ENCODE assay signal across 9 mouse cellular contexts in the genomic region with DNA sequence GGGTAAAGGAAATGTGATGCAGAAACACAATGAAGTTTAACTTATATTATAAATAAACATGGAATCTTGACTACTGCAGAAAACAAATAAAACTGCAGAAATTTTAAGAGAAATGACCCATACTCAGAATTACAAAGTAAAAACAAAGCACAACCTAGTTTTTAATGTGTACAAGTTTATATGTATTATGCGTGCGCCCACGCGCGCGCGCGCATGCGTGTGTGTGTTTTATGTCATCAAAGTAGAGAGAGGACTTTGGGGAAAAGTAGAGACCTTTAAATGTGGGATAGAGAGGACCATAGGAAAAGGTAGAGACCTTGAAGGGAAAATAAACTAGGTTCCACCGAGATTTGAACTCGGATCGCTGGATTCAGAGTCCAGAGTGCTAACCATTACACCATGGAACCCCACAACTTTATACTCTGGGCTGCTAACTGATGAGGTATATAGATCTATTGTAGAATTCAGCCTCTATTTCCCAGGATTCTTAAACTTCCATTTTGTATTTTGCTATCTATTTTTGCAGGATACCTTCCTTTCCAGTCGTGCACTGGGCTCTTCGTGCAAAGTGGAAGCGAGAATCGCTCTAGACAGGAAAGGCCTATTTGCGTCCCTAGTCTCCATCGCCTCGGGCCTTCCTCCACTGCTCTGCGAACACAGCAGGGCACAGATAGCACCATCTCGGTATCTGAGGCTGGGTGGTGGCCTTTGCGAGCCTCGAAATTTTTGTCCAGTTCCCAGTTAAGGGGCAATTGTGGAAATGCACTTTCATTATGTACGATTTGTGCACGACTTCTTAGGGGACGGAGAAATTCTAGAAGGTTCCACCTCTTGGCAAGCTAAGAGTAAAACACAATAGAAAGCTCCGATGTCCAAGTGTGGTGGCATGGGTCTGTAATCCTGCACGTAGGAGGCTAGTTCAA. TPM values are rescaled to one million over a fixed set of nuclear protein-coding genes. Genes with fewer than 3 reads are reported as not detected.
DNase-seq lines count a peak whose midpoint lies in the region; ATAC-seq and TF ChIP-seq lines count a peak whose summit lies in the region.
"Had no signal": no experiment of that assay in that cellular context is flagged by ENCODE, and none has a peak within 500 bp of the region (broad histone marks: within the 10 kb centered on the region; RNA-seq: fewer than 3 reads in every experiment).

No protein-coding gene starts in this region.

- peak overlapping the region; percentile 75 for H3K4me3 ChIP-seq in E14TG2a.4 (replicated peaks; ENCODE audit: low read length)
- peak overlapping the region; percentile 24 for H3K4me3 ChIP-seq in embryonic facial prominence, embryonic 15.5 days (replicated peaks)
- H3K4me3 ChIP-seq in limb, embryonic 10.5 days = peak overlapping the region; percentile 48

- no peaks in the 10 kb centered on the region for H3K9me3 ChIP-seq in E14TG2a.4 (ENCODE audit: low read length)
- H3K9me3 ChIP-seq in embryonic facial prominence, embryonic 15.5 days (replicated peaks) = no peaks in the 10 kb centered on the region
- no peaks in the 10 kb centered on the region for H3K9me3 ChIP-seq in limb, embryonic 10.5 days (replicated peaks)

- intact Hi-C loops in heart, postnatal 10 days (cut with DNase I) = no loop called here
- intact Hi-C loops in gastrocnemius, postnatal 36 days (cut with DNase I) = no loop called here

- peaks cover 70% of the 10 kb centered on the region for H3K4me1 ChIP-seq in E14TG2a.4 (replicated peaks; ENCODE audit: low read depth, low read length)
- peaks cover 3% of the 10 kb centered on the region; the same call in 1 of the 2 replicates for H3K4me1 ChIP-seq in embryonic facial prominence, embryonic 15.5 days
- H3K4me1 ChIP-seq in limb, embryonic 10.5 days = peaks cover 23% of the 10 kb centered on the region

- no peak overlapping the region for H3K9ac ChIP-seq in embryonic facial prominence, embryonic 15.5 days

- no peaks in the 10 kb centered on the region for H3K36me3 ChIP-seq in E14TG2a.4 (ENCODE audit: insufficient read depth, low read length)
- no peaks in the 10 kb centered on the region for H3K36me3 ChIP-seq in embryonic facial prominence, embryonic 15.5 days
- no peaks in the 10 kb centered on the region for H3K36me3 ChIP-seq in limb, embryonic 10.5 days

- peak overlapping the region; percentile 39 for H3K4me2 ChIP-seq in embryonic facial prominence, embryonic 15.5 days (replicated peaks)

- WGBS in embryonic facial prominence, embryonic 15.5 days = 9% methylated on average over 28 of the region's 28 CpGs
- WGBS in limb, embryonic 10.5 days = 3% methylated on average over 28 of the region's 28 CpGs

- H3K27me3 ChIP-seq in E14TG2a.4 (ENCODE audit: insufficient read depth, low read length) = no peaks in the 10 kb centered on the region
- no peaks in the 10 kb centered on the region for H3K27me3 ChIP-seq in embryonic facial prominence, embryonic 15.5 days
- no peaks in the 10 kb centered on the region for H3K27me3 ChIP-seq in limb, embryonic 10.5 days (ENCODE audit: low read depth, poor library complexity, severe bottlenecking)

- no peak for TF ChIP-seq CTCF in E14TG2a.4 (conservative IDR thresholded peaks at IDR 0.05; ENCODE audit: low read length)

- no peak for ATAC-seq in embryonic facial prominence, embryonic 15.5 days (ENCODE audit: insufficient number of reproducible peaks, low FRiP score, low TSS enrichment, low read depth)
- ATAC-seq in granulocyte monocyte progenitor cell, adult 5-6 weeks (replicated peaks; ENCODE audit: poor library complexity, severe bottlenecking) = no peak

- H3K27ac ChIP-seq in embryonic facial prominence, embryonic 15.5 days (replicated peaks) = no peak overlapping the region
- H3K27ac ChIP-seq in limb, embryonic 10.5 days = peak overlapping the region; percentile 71

- peak; percentile 25 to 57 for DNase-seq in heart, adult 18-20 months
- no peak for DNase-seq in heart, postnatal 10 days
- DNase-seq in limb, embryonic 10.5 days (ENCODE audit: low spot score) = peak; percentile 61
- DNase-seq in neural tube, embryonic 10.5 days (ENCODE audit: extremely low spot score, low spot score) = peak; percentile 64
- DNase-seq in gastrocnemius, postnatal 36 days = no peak

RNA-seq across cellular contexts. Expression of a gene that starts 11.0 kb away (rescaled TPM):
- total RNA-seq in heart, adult 18-20 months (2021) = 1 to 10 TPM in 1 of 2 experiments, under 1 TPM in 1; 0.67 to 1.3 TPM
- total RNA-seq in heart, postnatal 10 days (2021) = 1 to 10 TPM; 1.4 to 1.9 TPM
- polyA plus RNA-seq in embryonic facial prominence, embryonic 15.5 days (2015; fragmentation: Nextera tagmentation; extraction: Ambion mirVana) = 7.7 and 9.0 TPM in 2 replicates
- 22.4 and 27.0 TPM in 2 replicates for polyA plus RNA-seq in limb, embryonic 10.5 days (2016; fragmentation: Nextera tagmentation; extraction: Ambion mirVana)
- under 1 TPM; 0.26 to 0.30 TPM for total RNA-seq in gastrocnemius, postnatal 36 days (2021)
- total RNA-seq in granulocyte monocyte progenitor cell, adult 5-6 weeks (2014; fragmentation: Nextera tagmentation) = 13.3 and 15.7 TPM in 2 replicates
- total RNA-seq in granulocyte monocyte progenitor cell, adult 5-6 weeks (2017) = 13.3 and 16.3 TPM in 2 replicates

RNA-seq across cellular contexts. Expression of a gene that starts 47.1 kb away (rescaled TPM):
- not detected for total RNA-seq in heart, adult 18-20 months (2021)
- total RNA-seq in heart, postnatal 10 days (2021) = not detected
- polyA plus RNA-seq in embryonic facial prominence, embryonic 15.5 days (2015; fragmentation: Nextera tagmentation; extraction: Ambion mirVana) = 0.29 TPM in 2 replicates
- 0.14 and 0.28 TPM in 2 replicates for polyA plus RNA-seq in limb, embryonic 10.5 days (2016; fragmentation: Nextera tagmentation; extraction: Ambion mirVana)
- not detected for total RNA-seq in gastrocnemius, postnatal 36 days (2021)
- total RNA-seq in granulocyte monocyte progenitor cell, adult 5-6 weeks (2014; fragmentation: Nextera tagmentation) = not detected in 2 replicates
- total RNA-seq in granulocyte monocyte progenitor cell, adult 5-6 weeks (2017) = not detected in 2 replicates
- polyA plus RNA-seq: neural tube, embryonic 14.5 days had no signal

Comparison
In these comparisons a context has a peak if more than half of its experiments do, and no peak if none do; other contexts are left out.
1. DNase-seq: peak in heart, adult 18-20 months (2 of 2), limb, embryonic 10.5 days (single experiment) and neural tube, embryonic 10.5 days (single experiment); none in heart, postnatal 10 days (0 of 2) and gastrocnemius, postnatal 36 days (0 of 2).
2. H3K4me3 ChIP-seq: peak in every context shown above with its lines; median percentile 75 in E14TG2a.4; 48 in limb, embryonic 10.5 days; 24 in embryonic facial prominence, embryonic 15.5 days.
3. RNA of a gene that starts 11.0 kb away (total RNA-seq): 13.3 to 16.3 TPM in granulocyte monocyte progenitor cell, adult 5-6 weeks; 1.4 to 1.9 TPM in heart, postnatal 10 days, 0.67 to 1.3 TPM in heart, adult 18-20 months and 0.26 to 0.30 TPM in gastrocnemius, postnatal 36 days; every median in the first group is over 4 times any median in the second.